Mouse (Mus musculus): Measurements from ENCODE around the gene Fgfr2. TPM values are rescaled to one million over a fixed set of nuclear protein-coding genes. Genes with fewer than 3 reads are reported as not detected.

Gene Fgfr2
- polyA plus RNA-seq, 1 experiment: 114 TPM

DNA sequence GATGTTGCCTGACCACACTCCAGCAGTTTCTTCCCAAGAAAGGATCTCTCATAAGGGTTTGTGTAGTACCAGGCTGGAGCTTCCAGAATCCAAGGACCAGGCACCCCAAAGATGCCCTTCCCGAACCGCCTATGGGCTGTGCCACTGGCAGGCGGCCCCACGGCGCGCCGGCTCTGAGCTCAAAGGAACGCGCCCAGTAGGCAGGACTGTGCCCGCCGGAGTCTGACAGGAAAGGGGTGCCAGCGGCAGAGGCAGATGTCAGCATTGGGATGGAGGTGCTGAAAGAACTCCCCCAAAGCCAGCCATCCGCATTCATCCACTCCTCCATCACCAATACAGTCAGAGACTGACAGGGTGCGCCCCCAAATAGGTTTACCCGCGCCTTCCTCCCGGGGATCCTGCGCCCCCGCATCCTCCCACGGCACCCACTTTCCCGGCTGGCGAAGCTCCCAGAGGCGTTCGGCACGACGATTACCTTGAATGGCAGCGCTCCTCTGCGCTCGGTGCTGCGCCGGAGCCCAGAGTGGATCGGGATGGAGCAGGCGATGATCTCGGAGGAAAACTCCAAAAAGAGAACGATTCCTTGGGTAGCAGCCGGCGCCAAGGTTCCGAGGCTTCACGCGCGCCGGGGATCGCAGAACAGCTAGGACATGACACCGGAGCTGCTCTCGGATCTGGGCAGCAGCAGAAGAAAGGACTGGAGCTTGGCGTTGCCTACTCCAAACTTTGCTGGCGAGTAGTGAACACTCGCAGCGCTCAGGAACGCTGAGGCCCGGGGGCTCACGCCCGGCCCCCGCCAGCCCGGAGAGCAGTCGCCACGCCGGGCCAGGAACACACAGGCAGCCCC is 2857.6 kb downstream of the Fgfr2 start:
- Histone ChIP-seq H3K4me1 (ENCODE audit: control insufficient read depth, insufficient read depth, low read length) (peaks cover 8% of the 10 kb centered on the region), H3K4me3 (replicated peaks; ENCODE audit: extremely low read depth, low read depth, low read length) (peak overlapping the region; percentile 78)
- peak; percentile 77 for DNase-seq
- TF ChIP-seq CTCF (IDR thresholded peaks at IDR 0.05; ENCODE audit: insufficient read depth, low read length): no peak
- TF ChIP-seq POLR2A (IDR thresholded peaks at IDR 0.05; ENCODE audit: borderline replicate concordance, extremely low read depth, low read depth, low read length): no peak
- under 1% methylated on average over 58 of the region's 58 CpGs for WGBS

GRCm38 (mm10) chr7:130264616-130265318 is 2858.4 kb downstream of the Fgfr2 start:
- TF ChIP-seq CTCF (IDR thresholded peaks at IDR 0.05; ENCODE audit: insufficient read depth, low read length): no peak
- no peak for TF ChIP-seq POLR2A (IDR thresholded peaks at IDR 0.05; ENCODE audit: borderline replicate concordance, extremely low read depth, low read depth, low read length)
- H3K4me3 ChIP-seq (replicated peaks; ENCODE audit: extremely low read depth, low read depth, low read length): peak overlapping the region; percentile 78
- no peak for DNase-seq
- 2% methylated on average over 41 of the region's 41 CpGs for WGBS
- peaks cover 8% of the 10 kb centered on the region for H3K4me1 ChIP-seq (ENCODE audit: control insufficient read depth, insufficient read depth, low read length)

DNA sequence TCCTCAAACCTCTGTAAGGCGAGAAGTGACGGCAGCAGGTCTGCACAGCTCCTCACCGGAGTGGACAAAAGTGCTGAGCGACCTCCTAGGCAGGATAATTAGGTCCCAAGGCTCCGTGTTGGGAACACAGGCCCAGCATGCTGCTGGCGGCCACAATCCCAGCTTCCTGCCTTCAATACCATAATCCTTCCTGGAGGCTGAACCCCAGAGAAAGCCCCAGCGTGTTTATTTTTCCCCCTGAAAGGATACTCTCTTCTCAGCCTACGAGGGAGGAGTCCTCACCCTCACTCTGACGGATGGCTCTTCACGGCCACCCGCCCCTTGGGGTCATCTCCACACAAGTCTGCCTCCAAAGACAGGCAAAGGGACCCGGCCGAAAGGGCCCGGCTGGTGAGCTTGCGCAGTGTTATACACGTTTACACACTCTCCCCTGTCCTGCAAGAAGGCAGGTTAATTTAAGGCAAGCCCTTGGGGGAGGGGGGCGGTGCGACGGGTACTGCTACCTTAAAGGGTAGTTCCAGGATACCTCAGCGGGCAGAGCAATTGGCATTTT is 2859.3 kb downstream of the Fgfr2 start:
- Histone ChIP-seq H3K4me3 (replicated peaks; ENCODE audit: extremely low read depth, low read depth, low read length) (peak overlapping the region; percentile 63), H3K4me1 (ENCODE audit: control insufficient read depth, insufficient read depth, low read length) (peaks cover 15% of the 10 kb centered on the region)
- WGBS: 30% methylated on average over 20 of the region's 20 CpGs
- TF ChIP-seq POLR2A (IDR thresholded peaks at IDR 0.05; ENCODE audit: borderline replicate concordance, extremely low read depth, low read depth, low read length): no peak
- no peak for TF ChIP-seq CTCF (IDR thresholded peaks at IDR 0.05; ENCODE audit: insufficient read depth, low read length)
- peak; percentile 51 for DNase-seq

DNA sequence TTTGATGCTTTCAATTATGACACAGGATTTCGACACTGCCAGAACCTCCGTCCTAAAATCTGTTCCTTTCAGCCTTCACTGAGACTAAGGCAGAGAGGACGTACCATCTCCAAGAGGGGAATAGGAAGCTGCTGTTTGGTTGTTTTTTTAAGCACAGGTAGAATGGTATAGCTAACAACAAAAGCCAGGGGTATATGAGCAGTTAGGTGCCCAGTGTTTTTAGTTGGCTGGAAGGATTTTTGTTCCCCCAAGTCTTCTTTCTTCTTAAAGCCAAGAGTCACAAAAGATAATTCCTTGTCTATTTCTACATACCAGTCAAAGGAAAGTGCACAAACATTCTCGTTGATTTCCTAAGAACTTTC is 2859.9 kb downstream of the Fgfr2 start:
- Histone ChIP-seq H3K4me1 (ENCODE audit: control insufficient read depth, insufficient read depth, low read length) (peaks cover 19% of the 10 kb centered on the region), H3K4me3 (replicated peaks; ENCODE audit: extremely low read depth, low read depth, low read length) (no peak overlapping the region)
- WGBS: 58% methylated on average over 4 of the region's 4 CpGs
- DNase-seq: no peak
- no peak for TF ChIP-seq POLR2A (IDR thresholded peaks at IDR 0.05; ENCODE audit: borderline replicate concordance, extremely low read depth, low read depth, low read length)
- no peak for TF ChIP-seq CTCF (IDR thresholded peaks at IDR 0.05; ENCODE audit: insufficient read depth, low read length)

GRCm38 (mm10) chr7:130262528-130263232 is 2860.5 kb downstream of the Fgfr2 start:
- H3K4me3 ChIP-seq (replicated peaks; ENCODE audit: extremely low read depth, low read depth, low read length): peak overlapping the region; percentile 35
- TF ChIP-seq POLR2A (IDR thresholded peaks at IDR 0.05; ENCODE audit: borderline replicate concordance, extremely low read depth, low read depth, low read length): no peak
- no peak for TF ChIP-seq CTCF (IDR thresholded peaks at IDR 0.05; ENCODE audit: insufficient read depth, low read length)
- DNase-seq: no peak
- peaks cover 20% of the 10 kb centered on the region for H3K4me1 ChIP-seq (ENCODE audit: control insufficient read depth, insufficient read depth, low read length)
- WGBS: 60% methylated on average over 17 of the region's 17 CpGs

DNA sequence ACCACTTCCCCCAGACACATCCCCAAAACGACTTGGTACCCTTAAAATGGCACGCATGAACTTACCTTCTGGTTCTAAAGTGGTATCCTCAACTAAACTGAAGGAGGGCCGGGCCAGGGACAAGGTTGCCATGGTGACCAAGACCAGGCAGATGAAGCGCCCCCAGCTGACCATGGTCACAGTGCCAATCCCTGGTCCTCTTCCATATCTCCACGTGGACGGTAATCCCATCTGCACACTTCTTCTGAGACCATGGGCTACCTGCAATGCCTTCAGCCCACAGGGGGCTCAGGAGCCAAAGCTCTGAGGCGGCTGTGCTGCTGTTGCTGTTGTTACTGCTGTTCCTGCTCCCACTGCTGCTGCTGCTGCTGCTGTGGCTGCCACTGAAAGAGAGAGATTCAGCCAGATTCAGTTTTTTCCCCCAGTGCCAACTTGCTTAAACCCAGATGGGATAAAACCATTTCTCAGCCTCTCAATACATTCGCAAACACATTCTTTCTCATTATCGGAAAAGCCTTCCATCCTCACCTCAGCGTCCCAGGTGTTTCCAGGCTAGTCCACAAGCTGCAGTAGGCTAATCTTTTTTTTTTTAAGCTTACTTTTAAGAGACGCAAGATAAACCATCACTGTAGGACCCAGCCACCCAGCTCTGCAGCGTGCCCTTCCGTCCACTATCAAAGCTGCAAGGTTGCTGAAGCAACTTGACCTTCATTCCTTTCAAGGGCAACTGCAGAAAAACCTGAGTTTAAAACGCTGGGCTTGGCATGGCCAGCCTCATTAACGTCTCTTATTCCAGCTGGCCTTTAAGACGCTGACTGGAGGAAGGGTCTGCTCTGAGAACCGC is 2861.2 kb downstream of the Fgfr2 start:
- TF ChIP-seq POLR2A (IDR thresholded peaks at IDR 0.05; ENCODE audit: borderline replicate concordance, extremely low read depth, low read depth, low read length): no peak
- TF ChIP-seq CTCF (IDR thresholded peaks at IDR 0.05; ENCODE audit: insufficient read depth, low read length): no peak
- WGBS: 58% methylated on average over 17 of the region's 17 CpGs
- peak overlapping the region; percentile 35 for H3K4me3 ChIP-seq (replicated peaks; ENCODE audit: extremely low read depth, low read depth, low read length)
- DNase-seq: peak; percentile 30
- peaks cover 26% of the 10 kb centered on the region for H3K4me1 ChIP-seq (ENCODE audit: control insufficient read depth, insufficient read depth, low read length)

DNA sequence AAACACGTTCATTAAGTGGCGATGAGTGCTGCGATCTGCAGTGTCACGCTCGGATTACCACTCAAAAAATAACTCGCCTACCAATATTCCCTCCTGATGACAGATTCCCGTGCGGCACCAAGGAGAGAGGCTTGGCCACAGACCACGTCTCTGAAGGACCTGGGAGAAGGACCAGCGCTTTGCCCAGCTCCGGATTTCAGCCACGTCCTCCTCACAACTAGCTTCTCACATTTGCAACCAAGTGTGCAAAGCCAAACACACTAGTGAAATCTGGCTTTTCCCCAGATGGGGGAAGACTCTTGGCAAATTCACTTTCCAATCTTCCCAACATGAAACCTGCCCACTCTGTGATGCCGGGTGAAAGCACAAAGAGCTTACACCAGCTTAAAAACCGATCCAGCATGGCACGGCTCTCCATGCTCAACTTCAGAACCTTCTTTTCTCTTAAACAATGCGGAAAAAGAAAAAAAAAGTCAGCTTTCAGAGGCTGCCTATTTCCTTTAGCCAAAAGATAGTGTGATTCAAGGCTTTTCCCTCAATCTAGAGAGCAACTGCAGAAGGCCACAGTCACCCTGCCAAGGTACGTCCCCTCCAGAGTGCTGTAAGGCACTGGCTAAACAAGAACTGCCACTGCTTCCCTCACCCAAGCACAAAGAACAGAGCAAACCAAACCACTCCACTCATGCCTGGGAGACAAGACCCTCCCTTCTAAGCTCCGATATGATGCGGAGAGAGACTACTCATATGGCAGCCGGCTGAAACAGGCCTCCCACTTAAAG is 2862.1 kb downstream of the Fgfr2 start:
- no peak for DNase-seq
- H3K4me1 ChIP-seq (ENCODE audit: control insufficient read depth, insufficient read depth, low read length): peaks cover 24% of the 10 kb centered on the region
- TF ChIP-seq CTCF (IDR thresholded peaks at IDR 0.05; ENCODE audit: insufficient read depth, low read length) (no peak), POLR2A (IDR thresholded peaks at IDR 0.05; ENCODE audit: borderline replicate concordance, extremely low read depth, low read depth, low read length) (no peak)
- no peak overlapping the region for H3K4me3 ChIP-seq (replicated peaks; ENCODE audit: extremely low read depth, low read depth, low read length)
- WGBS: 70% methylated on average over 20 of the region's 20 CpGs

DNA sequence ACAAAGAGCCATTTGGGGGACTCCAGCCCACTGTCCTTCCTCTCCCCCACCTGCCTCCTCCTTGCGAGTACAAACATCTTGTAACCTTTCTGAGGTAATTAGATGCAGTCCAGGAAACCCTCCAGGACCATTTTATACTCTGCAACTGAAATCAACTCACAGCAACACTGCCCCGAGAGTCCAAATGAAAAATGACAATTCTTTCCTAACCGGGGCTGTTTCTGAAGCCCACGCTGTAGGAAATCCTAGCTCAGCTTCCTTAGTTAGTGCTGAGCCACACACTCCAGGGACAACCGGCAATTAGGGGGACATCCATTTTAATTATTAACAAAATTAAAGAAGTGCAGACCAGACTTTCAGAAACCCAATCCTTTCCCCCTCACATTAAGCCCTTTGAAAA is 2863.1 kb downstream of the Fgfr2 start:
- H3K4me3 ChIP-seq (replicated peaks; ENCODE audit: extremely low read depth, low read depth, low read length): no peak overlapping the region
- H3K4me1 ChIP-seq (ENCODE audit: control insufficient read depth, insufficient read depth, low read length): peaks cover 28% of the 10 kb centered on the region
- DNase-seq: no peak
- TF ChIP-seq CTCF (IDR thresholded peaks at IDR 0.05; ENCODE audit: insufficient read depth, low read length) (no peak), POLR2A (IDR thresholded peaks at IDR 0.05; ENCODE audit: borderline replicate concordance, extremely low read depth, low read depth, low read length) (no peak)
- WGBS: 46% methylated on average over 5 of the region's 5 CpGs
